Mouse (Mus musculus) layer of hippocampus, postnatal 25 days (tissue): ENCODE measurements around the gene Esrp2. TPM values are rescaled to one million over a fixed set of nuclear protein-coding genes. Genes with fewer than 3 reads are reported as not detected.

Source experiments
- DNase-seq, 2 experiments: peaks; one replicate each; pipeline ENCODE4 v3.0.0; 2022; ENCODE audit warnings: mixed read lengths in 2 of 2, low spot score in 1 of 2; ENCODE audit errors: extremely low spot score in 1 of 2
- total RNA-seq, 2 experiments: library from RNA; stranded (reverse); gene quantifications; 2 replicates each; pipeline ENCODE4 v1.2.3; 2021

The Esrp2 gene
- under 1 TPM in 1 of 2 experiments, not detected in 1; 0.07 TPM for total RNA-seq

GRCm38 (mm10) chr8:106136156-106137130 is at the start of gene Esrp2:
Gene Esrp2, minus strand, starts transcription at chr8:106136974.
- no peak for DNase-seq

DNA sequence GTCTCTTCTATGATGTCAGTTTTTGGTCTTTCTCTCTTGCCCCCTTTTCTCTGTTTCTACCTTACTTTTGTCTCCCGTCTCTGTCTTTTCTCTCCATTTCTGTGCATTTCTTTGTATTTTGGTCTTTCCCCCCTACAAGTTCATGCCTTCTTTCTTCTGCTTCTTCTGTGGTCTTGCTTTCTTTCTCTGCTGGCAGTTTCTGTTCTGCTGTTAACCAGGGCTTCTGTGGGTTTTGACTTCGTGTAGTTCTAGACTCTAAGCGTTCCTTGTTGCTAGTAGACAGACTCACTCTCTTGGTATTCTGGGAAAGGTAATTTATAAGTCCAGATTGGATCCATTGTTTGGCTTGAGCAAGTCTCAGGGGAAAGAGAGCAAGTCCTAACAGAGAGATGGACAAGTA is 49.6 kb upstream of the Esrp2 start:
- no peak for DNase-seq

DNA sequence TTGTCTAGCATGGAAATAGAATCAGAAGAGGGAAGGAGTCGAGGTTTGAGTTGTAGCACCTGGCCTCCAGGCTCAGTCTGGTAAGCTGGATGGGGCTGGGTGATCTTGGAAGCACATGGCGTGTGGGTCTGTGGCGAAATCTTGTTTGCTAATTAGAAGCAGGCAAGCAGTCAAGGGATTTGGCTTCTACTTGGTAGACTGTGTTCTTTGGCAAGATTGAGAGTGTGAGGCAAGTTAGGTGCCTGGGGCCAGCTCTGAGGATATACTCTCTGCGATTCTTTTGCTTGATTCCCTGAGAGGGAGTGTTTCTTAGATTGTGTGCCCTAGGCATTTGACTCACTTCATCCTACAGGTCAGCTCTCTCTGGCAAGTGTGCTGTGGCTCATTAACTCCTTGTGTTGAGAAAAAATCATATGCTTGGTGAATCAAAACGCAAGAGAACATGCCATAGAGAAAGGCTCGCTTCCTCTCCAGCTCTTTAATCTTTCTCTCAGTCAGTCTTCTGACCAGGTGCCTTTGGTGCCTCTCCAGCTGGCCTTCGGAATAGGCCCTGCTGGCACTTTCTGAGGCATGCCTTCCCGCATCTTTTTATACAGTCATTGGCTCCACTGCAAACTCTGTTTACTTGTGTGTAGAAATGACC is 49.0 kb upstream of the Esrp2 start:
- DNase-seq: no peak

- DNase-seq: no peak
These were observed 41.7 kb upstream of the Esrp2 start for GRCm38 (mm10) chr8:106178428-106178827.

- DNase-seq: no peak
These were observed 40.8 kb upstream of the Esrp2 start for GRCm38 (mm10) chr8:106177594-106177993.

GRCm38 (mm10) chr8:106176891-106177290 is 40.1 kb upstream of the Esrp2 start:
- DNase-seq: no peak

DNA sequence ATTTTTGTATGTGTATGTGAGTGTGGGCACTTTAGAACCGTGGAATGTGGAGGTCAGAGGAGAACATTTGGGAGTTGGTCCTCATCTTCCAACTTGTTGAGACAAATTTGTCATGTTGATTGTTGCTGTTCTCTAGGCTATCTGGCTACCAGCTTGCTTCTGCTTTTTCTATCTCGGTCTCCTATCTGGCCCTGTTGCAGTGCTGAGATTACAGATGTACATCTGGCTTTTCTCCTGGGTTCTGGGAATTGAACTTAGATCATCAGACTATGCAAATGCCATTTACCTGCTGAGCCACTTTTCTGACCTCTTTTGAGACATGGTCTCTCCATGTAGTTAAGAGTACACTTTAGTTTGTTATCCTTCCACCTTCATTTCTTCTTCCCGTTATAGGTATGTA is 36.8 kb upstream of the Esrp2 start:
- DNase-seq: no peak

- DNase-seq: no peak
These were observed 33.2 kb upstream of the Esrp2 start for GRCm38 (mm10) chr8:106169934-106170480.

DNA sequence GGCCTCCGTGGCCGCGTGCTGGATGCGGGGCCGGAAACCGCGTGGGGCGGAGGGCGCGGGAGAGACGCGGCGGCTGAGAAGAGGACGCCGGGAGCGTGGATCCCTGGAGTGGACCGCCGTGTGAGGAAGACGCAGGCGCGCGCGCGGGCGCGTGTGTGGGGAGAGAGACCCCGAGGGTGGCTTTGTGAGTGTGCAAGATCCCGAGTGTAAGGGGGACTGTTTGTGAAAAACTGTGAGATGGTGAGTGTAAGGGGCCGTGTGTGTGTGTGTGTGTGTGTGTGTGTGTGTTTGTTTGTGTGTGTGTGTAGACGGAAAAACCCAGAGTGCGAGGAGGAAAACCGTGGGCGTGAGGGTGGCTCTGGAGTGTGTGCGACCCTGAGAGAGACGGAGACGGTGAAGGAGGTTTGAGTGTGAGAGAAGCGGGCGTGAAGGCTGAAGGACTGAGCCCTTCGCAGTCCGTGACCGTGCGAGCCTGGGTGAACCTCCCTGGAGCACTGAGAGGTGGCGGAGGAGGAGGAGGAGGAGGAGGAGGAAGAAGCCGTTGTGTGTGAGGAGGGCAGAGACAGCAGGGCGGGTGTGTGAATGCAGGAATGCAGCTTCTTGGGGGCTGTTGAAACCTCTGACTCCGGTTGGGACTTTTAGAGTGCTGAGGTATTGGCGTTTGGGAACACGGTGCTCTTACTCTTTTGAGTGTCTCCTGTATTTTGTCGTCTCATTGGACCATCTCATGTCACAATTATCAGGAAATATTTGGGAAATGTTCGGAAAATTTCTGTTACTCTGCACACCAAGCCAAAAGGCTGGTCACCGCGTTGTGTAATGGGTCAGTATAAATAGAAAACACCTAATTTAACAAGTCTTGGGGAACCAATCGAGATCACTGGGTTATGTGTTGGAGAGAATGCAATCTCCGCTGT is 32.5 kb upstream of the Esrp2 start:
- peak in 1 of 2 experiments; percentile 61 for DNase-seq

GRCm38 (mm10) chr8:106168356-106169016 is 31.7 kb upstream of the Esrp2 start, which contains the start of gene Slc7a6:
Gene Slc7a6, plus strand, starts transcription at chr8:106168857.
- peak; percentile 85 to 88 for DNase-seq

- DNase-seq: peak; percentile 54 to 89
These were observed 28.7 kb upstream of the Esrp2 start for GRCm38 (mm10) chr8:106165460-106165859.

- no peak for DNase-seq
These were observed 26.5 kb upstream of the Esrp2 start for GRCm38 (mm10) chr8:106163251-106163650.

GRCm38 (mm10) chr8:106159876-106160275 is 23.1 kb upstream of the Esrp2 start:
- DNase-seq: no peak

GRCm38 (mm10) chr8:106158381-106158780 is 21.6 kb upstream of the Esrp2 start:
- no peak for DNase-seq

GRCm38 (mm10) chr8:106157419-106157818 is 20.6 kb upstream of the Esrp2 start:
- DNase-seq: no peak

GRCm38 (mm10) chr8:106152876-106153275 is 16.1 kb upstream of the Esrp2 start:
- no peak for DNase-seq

- no peak for DNase-seq
These were observed 14.3 kb upstream of the Esrp2 start for GRCm38 (mm10) chr8:106151041-106151440.

DNA sequence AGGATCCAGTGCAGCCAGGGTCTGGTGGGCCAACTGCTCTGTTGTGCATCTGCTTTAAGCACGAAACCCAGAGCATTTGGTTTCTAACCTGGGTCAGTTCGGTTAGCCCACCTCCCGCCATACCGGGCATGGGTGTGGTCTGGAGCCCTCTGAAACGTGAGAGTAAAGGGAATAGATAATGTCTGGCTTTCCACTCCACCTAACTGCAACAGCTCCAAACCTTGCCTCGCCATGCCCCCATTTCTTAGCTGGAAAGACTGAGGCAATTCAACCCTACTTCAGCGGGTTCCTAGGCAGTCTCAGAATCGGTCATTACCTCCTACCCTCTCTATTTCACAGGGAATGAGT is 13.9 kb upstream of the Esrp2 start:
- DNase-seq: no peak

- peak; percentile 83 to 85 for DNase-seq
These were observed 13.3 kb upstream of the Esrp2 start, which contains the start of gene Pla2g15 for GRCm38 (mm10) chr8:106149801-106150652. Gene Pla2g15, plus strand, starts transcription at chr8:106150399.
